In genomic region chr8:4165176-4165851, GRCm38 (mm10) we compare ENCODE assay signal across 8 mouse cellular contexts. TPM values are rescaled to one million over a fixed set of nuclear protein-coding genes. Genes with fewer than 3 reads are reported as not detected.
DNase-seq lines count a peak whose midpoint lies in the region; ATAC-seq and TF ChIP-seq lines count a peak whose summit lies in the region.

No protein-coding gene starts in this region.

- intact Hi-C loops in left cerebral cortex, postnatal 10 days (cut with DNase I), result no loop called here

- H3K9ac ChIP-seq in forebrain, embryonic 13.5 days, result peak overlapping the region; percentile 68
- peak overlapping the region; percentile 28; the same call in 1 of the 2 replicates for H3K9ac ChIP-seq in limb, embryonic 15.5 days
- peak overlapping the region; percentile 41 for H3K9ac ChIP-seq in stomach, embryonic 16.5 days (ENCODE audit: low read length)

- H3K27me3 ChIP-seq in spleen, adult 2 months (ENCODE audit: control insufficient read depth, insufficient read depth, low read length), result no peaks in the 10 kb centered on the region
- no peaks in the 10 kb centered on the region for H3K27me3 ChIP-seq in forebrain, embryonic 13.5 days
- H3K27me3 ChIP-seq in limb, embryonic 15.5 days, result no peaks in the 10 kb centered on the region
- H3K27me3 ChIP-seq in stomach, embryonic 16.5 days (ENCODE audit: control insufficient read depth, insufficient read depth, low read length), result no peaks in the 10 kb centered on the region

- no peaks in the 10 kb centered on the region for H3K9me3 ChIP-seq in forebrain, embryonic 13.5 days (replicated peaks)
- no peaks in the 10 kb centered on the region for H3K9me3 ChIP-seq in limb, embryonic 15.5 days
- H3K9me3 ChIP-seq in stomach, embryonic 16.5 days (replicated peaks; ENCODE audit: control insufficient read depth, low read length), result no peaks in the 10 kb centered on the region

- peaks cover 6% of the 10 kb centered on the region; the same call in 1 of the 2 replicates for H3K4me1 ChIP-seq in spleen, adult 2 months (ENCODE audit: control insufficient read depth, insufficient read depth, insufficient read length)
- peaks cover 31% of the 10 kb centered on the region for H3K4me1 ChIP-seq in forebrain, embryonic 13.5 days
- H3K4me1 ChIP-seq in limb, embryonic 15.5 days, result peaks cover 13% of the 10 kb centered on the region; the same call in 1 of the 2 replicates
- peaks cover 6% of the 10 kb centered on the region for H3K4me1 ChIP-seq in stomach, embryonic 16.5 days (ENCODE audit: control insufficient read depth, insufficient read depth, low read length)

- peak; percentile 30 for DNase-seq in cerebellum, adult 11 months
- DNase-seq in cerebellum, postnatal 36 days, result no peak
- DNase-seq in spleen, adult 2 months (ENCODE audit: low read depth in 1 of 2, low spot score in 2 of 2), result no peak
- no peak for DNase-seq in spleen, adult 18-20 months
- no peak for DNase-seq in left cerebral cortex, postnatal 10 days (ENCODE audit: extremely low spot score in 1 of 2, low spot score in 2 of 2)

- H3K4me2 ChIP-seq in forebrain, embryonic 13.5 days, result peak overlapping the region; percentile 60
- H3K4me2 ChIP-seq in limb, embryonic 15.5 days, result peak overlapping the region; percentile 59
- H3K4me2 ChIP-seq in stomach, embryonic 16.5 days (ENCODE audit: low read depth, low read length), result peak overlapping the region; percentile 56

- ATAC-seq in forebrain, embryonic 13.5 days, result no peak
- ATAC-seq in limb, embryonic 15.5 days (ENCODE audit: insufficient number of reproducible peaks, low FRiP score, low TSS enrichment, low read depth), result no peak
- ATAC-seq in stomach, embryonic 16.5 days (ENCODE audit: insufficient read depth, low FRiP score), result no peak

- peak overlapping the region; percentile 68 for H3K4me3 ChIP-seq in spleen, adult 2 months (ENCODE audit: extremely low read depth, insufficient read depth, insufficient read length)
- peak overlapping the region; percentile 73 for H3K4me3 ChIP-seq in forebrain, embryonic 13.5 days
- peak overlapping the region; percentile 96 for H3K4me3 ChIP-seq in limb, embryonic 15.5 days
- H3K4me3 ChIP-seq in stomach, embryonic 16.5 days (replicated peaks; ENCODE audit: low read length), result peak overlapping the region; percentile 93

- no peak for TF ChIP-seq POLR2A in spleen, adult 2 months (IDR thresholded peaks at IDR 0.05; ENCODE audit: low read depth, low read length)

- no peaks in the 10 kb centered on the region for H3K36me3 ChIP-seq in spleen, adult 2 months (ENCODE audit: control insufficient read depth, insufficient read depth, low read length)
- 0 out of 2 replicates have a peak, but pooled peaks cover 2% of the 10 kb centered on the region for H3K36me3 ChIP-seq in forebrain, embryonic 13.5 days (ENCODE audit: poor library complexity, severe bottlenecking)
- no peaks in the 10 kb centered on the region for H3K36me3 ChIP-seq in limb, embryonic 15.5 days
- no peaks in the 10 kb centered on the region for H3K36me3 ChIP-seq in stomach, embryonic 16.5 days (ENCODE audit: control insufficient read depth, insufficient read depth, low read length)

- 0 out of 2 replicates have a peak overlapping the region, but pooled peaks have one; percentile 4 for H3K27ac ChIP-seq in spleen, adult 2 months (ENCODE audit: insufficient read depth, low read length)
- peak overlapping the region; percentile 72 for H3K27ac ChIP-seq in forebrain, embryonic 13.5 days
- peak overlapping the region; percentile 38 for H3K27ac ChIP-seq in limb, embryonic 15.5 days
- no peak overlapping the region for H3K27ac ChIP-seq in stomach, embryonic 16.5 days (ENCODE audit: low read length)

- 7% methylated on average over 13 of the region's 13 CpGs for WGBS in spleen, adult 2 months
- 5% methylated on average over 12 of the region's 13 CpGs for WGBS in forebrain, embryonic 13.5 days
- WGBS in limb, embryonic 15.5 days, result 7% methylated on average over 12 of the region's 13 CpGs
- 6% methylated on average over 13 of the region's 13 CpGs for WGBS in stomach, embryonic 16.5 days

- TF ChIP-seq CTCF in spleen, adult 2 months (IDR thresholded peaks at IDR 0.05; ENCODE audit: extremely low read depth, insufficient read depth, insufficient read length, insufficient replicate concordance), result no peak

RNA-seq across cellular contexts. Expression of gene Evi5l, which starts 1.1 kb away (rescaled TPM):
- polyA plus RNA-seq in spleen, adult 2 months (2012; rRNA removed), result 10.2 and 12.9 TPM in 2 replicates
- 57.7 and 62.7 TPM in 2 replicates for polyA plus RNA-seq in forebrain, embryonic 13.5 days (2015; fragmentation: Nextera tagmentation; extraction: Ambion mirVana)
- polyA plus RNA-seq in limb, embryonic 15.5 days (2015; fragmentation: Nextera tagmentation; extraction: Ambion mirVana), result 28.7 and 30.1 TPM in 2 replicates
- 18.9 and 22.2 TPM in 2 replicates for polyA plus RNA-seq in stomach, embryonic 16.5 days (2015; fragmentation: Nextera tagmentation; extraction: Ambion mirVana)
- 100 to 1,000 TPM; 127 to 130 TPM for total RNA-seq in left cerebral cortex, postnatal 10 days (2021)

RNA-seq across cellular contexts. Expression of gene Cd209g, which starts 31.4 kb away (rescaled TPM):
- 1.1 and 4.6 TPM in 2 replicates for polyA plus RNA-seq in spleen, adult 2 months (2012; rRNA removed)
- polyA plus RNA-seq in forebrain, embryonic 13.5 days (2015; fragmentation: Nextera tagmentation; extraction: Ambion mirVana), result not detected in 2 replicates
- not detected in 2 replicates for polyA plus RNA-seq in limb, embryonic 15.5 days (2015; fragmentation: Nextera tagmentation; extraction: Ambion mirVana)
- polyA plus RNA-seq in stomach, embryonic 16.5 days (2015; fragmentation: Nextera tagmentation; extraction: Ambion mirVana), result not detected in 2 replicates
- total RNA-seq in left cerebral cortex, postnatal 10 days (2021), result under 1 TPM in 1 of 2 experiments, not detected in 1; 0.26 TPM

RNA-seq across cellular contexts. Expression of gene Prr36, which starts 51.9 kb away (rescaled TPM):
- polyA plus RNA-seq in spleen, adult 2 months (2012; rRNA removed), result 0.14 and 0.16 TPM in 2 replicates
- polyA plus RNA-seq in forebrain, embryonic 13.5 days (2015; fragmentation: Nextera tagmentation; extraction: Ambion mirVana), result 33.2 and 36.0 TPM in 2 replicates
- 0.73 and 0.86 TPM in 2 replicates for polyA plus RNA-seq in limb, embryonic 15.5 days (2015; fragmentation: Nextera tagmentation; extraction: Ambion mirVana)
- polyA plus RNA-seq in stomach, embryonic 16.5 days (2015; fragmentation: Nextera tagmentation; extraction: Ambion mirVana), result 2.4 and 2.7 TPM in 2 replicates
- 10 to 100 TPM; 60.1 to 63.3 TPM for total RNA-seq in left cerebral cortex, postnatal 10 days (2021)

RNA-seq across cellular contexts. Expression of gene Cd209f, which starts 59.7 kb away (rescaled TPM):
- 2.8 and 10.7 TPM in 2 replicates for polyA plus RNA-seq in spleen, adult 2 months (2012; rRNA removed)
- polyA plus RNA-seq in forebrain, embryonic 13.5 days (2015; fragmentation: Nextera tagmentation; extraction: Ambion mirVana), result not detected in 2 replicates
- polyA plus RNA-seq in limb, embryonic 15.5 days (2015; fragmentation: Nextera tagmentation; extraction: Ambion mirVana), result not detected in 2 replicates
- 0.12 and 0.26 TPM in 2 replicates for polyA plus RNA-seq in stomach, embryonic 16.5 days (2015; fragmentation: Nextera tagmentation; extraction: Ambion mirVana)
- under 1 TPM; 0.22 to 0.41 TPM for total RNA-seq in left cerebral cortex, postnatal 10 days (2021)
